Comparison of ENCODE assay signal across 10 mouse cellular contexts in genomic region chr4:118272871-118273270, GRCm38 (mm10). TPM values are rescaled to one million over a fixed set of nuclear protein-coding genes. Genes with fewer than 3 reads are reported as not detected.
DNase-seq lines count a peak whose midpoint lies in the region; ATAC-seq lines count a peak whose summit lies in the region.
"Had no signal": no experiment of that assay in that cellular context is flagged by ENCODE, and none has a peak within 500 bp of the region (broad histone marks: within the 10 kb centered on the region; RNA-seq: fewer than 3 reads in every experiment).

No protein-coding gene starts in this region.

- no peak overlapping the region for H3K4me2 ChIP-seq in heart, embryonic 11.5 days
- H3K4me2 ChIP-seq in liver, embryonic 12.5 days: no peak overlapping the region
- no peak overlapping the region for H3K4me2 ChIP-seq in liver, embryonic 11.5 days
- H3K4me2 ChIP-seq in embryonic facial prominence, embryonic 12.5 days (replicated peaks): no peak overlapping the region
- H3K4me2 ChIP-seq in liver, embryonic 16.5 days (ENCODE audit: low read depth, low read length): no peak overlapping the region

- no peaks in the 10 kb centered on the region for H3K9me3 ChIP-seq in heart, embryonic 10.5 days
- no peaks in the 10 kb centered on the region for H3K9me3 ChIP-seq in heart, embryonic 11.5 days (replicated peaks; ENCODE audit: control insufficient read depth, low read length)
- H3K9me3 ChIP-seq in liver, embryonic 12.5 days (replicated peaks): no peaks in the 10 kb centered on the region
- no peaks in the 10 kb centered on the region; the same call in 1 of the 2 replicates for H3K9me3 ChIP-seq in liver, embryonic 11.5 days (ENCODE audit: control insufficient read depth, low read length)
- no peaks in the 10 kb centered on the region for H3K9me3 ChIP-seq in embryonic facial prominence, embryonic 12.5 days
- no peaks in the 10 kb centered on the region; the same call in 1 of the 2 replicates for H3K9me3 ChIP-seq in liver, embryonic 16.5 days (replicated peaks; ENCODE audit: control insufficient read depth, low read length)

- ATAC-seq in heart, embryonic 11.5 days (replicated peaks; ENCODE audit: insufficient number of reproducible peaks, low FRiP score, low TSS enrichment): no peak
- no peak for ATAC-seq in liver, embryonic 12.5 days
- no peak for ATAC-seq in liver, embryonic 11.5 days (replicated peaks; ENCODE audit: low FRiP score)
- ATAC-seq in embryonic facial prominence, embryonic 12.5 days (ENCODE audit: insufficient number of reproducible peaks, insufficient read depth, low FRiP score, low TSS enrichment): no peak
- no peak for ATAC-seq in liver, embryonic 16.5 days (ENCODE audit: low read depth)
- no peak for ATAC-seq in erythroblast, adult 5-6 weeks (replicated peaks; ENCODE audit: low FRiP score, poor library complexity, severe bottlenecking)
- ATAC-seq: Patski had no signal

- H3K4me1 ChIP-seq in heart, embryonic 10.5 days: peaks cover 91% of the 10 kb centered on the region
- peaks cover 52% of the 10 kb centered on the region for H3K4me1 ChIP-seq in heart, embryonic 11.5 days (ENCODE audit: control insufficient read depth, insufficient read depth, low read length)
- H3K4me1 ChIP-seq in liver, embryonic 12.5 days: peaks cover 47% of the 10 kb centered on the region
- H3K4me1 ChIP-seq in liver, embryonic 11.5 days (replicated peaks; ENCODE audit: control insufficient read depth, insufficient read depth, low read length): peaks cover 43% of the 10 kb centered on the region
- peaks cover 58% of the 10 kb centered on the region for H3K4me1 ChIP-seq in embryonic facial prominence, embryonic 12.5 days
- peaks cover 27% of the 10 kb centered on the region for H3K4me1 ChIP-seq in liver, embryonic 16.5 days (ENCODE audit: control insufficient read depth, low read depth, low read length)

- no peak overlapping the region for H3K4me3 ChIP-seq in heart, embryonic 10.5 days
- H3K4me3 ChIP-seq in heart, embryonic 11.5 days (ENCODE audit: low read depth, low read length): no peak overlapping the region
- no peak overlapping the region for H3K4me3 ChIP-seq in liver, embryonic 12.5 days
- H3K4me3 ChIP-seq in liver, embryonic 11.5 days (ENCODE audit: low read depth, low read length): no peak overlapping the region
- no peak overlapping the region for H3K4me3 ChIP-seq in embryonic facial prominence, embryonic 12.5 days
- no peak overlapping the region for H3K4me3 ChIP-seq in liver, embryonic 16.5 days (ENCODE audit: low read depth, low read length)

- no peak for DNase-seq in heart, embryonic 10.5 days (ENCODE audit: low spot score)
- DNase-seq in liver, embryonic 11.5 days (ENCODE audit: low spot score): no peak
- no peak for DNase-seq in layer of hippocampus, adult 11-12 months (ENCODE audit: low spot score)
- DNase-seq: right cerebral cortex, adult 18-20 months had no signal

- H3K27me3 ChIP-seq in heart, embryonic 10.5 days (ENCODE audit: insufficient read depth, poor library complexity, severe bottlenecking): no peaks in the 10 kb centered on the region
- no peaks in the 10 kb centered on the region for H3K27me3 ChIP-seq in heart, embryonic 11.5 days (ENCODE audit: control insufficient read depth, insufficient read depth, low read length)
- H3K27me3 ChIP-seq in liver, embryonic 12.5 days (replicated peaks): no peaks in the 10 kb centered on the region
- H3K27me3 ChIP-seq in liver, embryonic 11.5 days (replicated peaks; ENCODE audit: control insufficient read depth, insufficient read depth, low read length): no peaks in the 10 kb centered on the region
- H3K27me3 ChIP-seq in embryonic facial prominence, embryonic 12.5 days: no peaks in the 10 kb centered on the region
- H3K27me3 ChIP-seq in liver, embryonic 16.5 days (ENCODE audit: control insufficient read depth, insufficient read depth, low read depth, low read length): no peaks in the 10 kb centered on the region
- H3K27me3 ChIP-seq: Patski had no signal

- peaks cover 78% of the 10 kb centered on the region for H3K36me3 ChIP-seq in heart, embryonic 10.5 days
- peaks cover 3% of the 10 kb centered on the region; the same call in 1 of the 2 replicates for H3K36me3 ChIP-seq in heart, embryonic 11.5 days (ENCODE audit: control insufficient read depth, insufficient read depth, low read length)
- peaks cover 28% of the 10 kb centered on the region for H3K36me3 ChIP-seq in liver, embryonic 12.5 days
- H3K36me3 ChIP-seq in liver, embryonic 11.5 days (ENCODE audit: control insufficient read depth, insufficient read depth, low read length): peaks cover 12% of the 10 kb centered on the region
- peaks cover 83% of the 10 kb centered on the region for H3K36me3 ChIP-seq in embryonic facial prominence, embryonic 12.5 days
- H3K36me3 ChIP-seq in liver, embryonic 16.5 days (ENCODE audit: control insufficient read depth, insufficient read depth): peaks cover 5% of the 10 kb centered on the region; the same call in 1 of the 2 replicates

- H3K27ac ChIP-seq in heart, embryonic 10.5 days: peak overlapping the region; percentile 62
- H3K27ac ChIP-seq in heart, embryonic 11.5 days (ENCODE audit: low read depth, low read length): no peak overlapping the region
- H3K27ac ChIP-seq in liver, embryonic 12.5 days: peak overlapping the region; percentile 53; the same call in 1 of the 2 replicates
- no peak overlapping the region for H3K27ac ChIP-seq in liver, embryonic 11.5 days (ENCODE audit: low read depth, low read length)
- H3K27ac ChIP-seq in embryonic facial prominence, embryonic 12.5 days: peak overlapping the region; percentile 80
- H3K27ac ChIP-seq in liver, embryonic 16.5 days (ENCODE audit: low read length): peak overlapping the region; percentile 57; the same call in 1 of the 2 replicates

- 94% methylated on average over 3 of the region's 3 CpGs for WGBS in heart, embryonic 10.5 days
- WGBS in heart, embryonic 11.5 days (ENCODE audit: insufficient replicate concordance): 77% methylated on average over 3 of the region's 3 CpGs
- 65% methylated on average over 3 of the region's 3 CpGs for WGBS in liver, embryonic 12.5 days (ENCODE audit: insufficient replicate concordance)
- WGBS in liver, embryonic 11.5 days: 73% methylated on average over 3 of the region's 3 CpGs
- 90% methylated on average over 3 of the region's 3 CpGs for WGBS in embryonic facial prominence, embryonic 12.5 days
- 45% methylated on average over 3 of the region's 3 CpGs for WGBS in liver, embryonic 16.5 days (ENCODE audit: insufficient replicate concordance)

- H3K9ac ChIP-seq in heart, embryonic 11.5 days (ENCODE audit: low read depth, low read length): no peak overlapping the region
- no peak overlapping the region for H3K9ac ChIP-seq in liver, embryonic 12.5 days
- no peak overlapping the region for H3K9ac ChIP-seq in liver, embryonic 11.5 days (ENCODE audit: low read depth, low read length)
- no peak overlapping the region for H3K9ac ChIP-seq in embryonic facial prominence, embryonic 12.5 days
- H3K9ac ChIP-seq in liver, embryonic 16.5 days (ENCODE audit: low read depth, low read length): no peak overlapping the region

RNA-seq across cellular contexts. Expression of gene Ptprf, which starts 18.3 kb away (rescaled TPM):
- 43.8 and 59.3 TPM in 2 replicates for polyA plus RNA-seq in heart, embryonic 10.5 days (2016; fragmentation: Nextera tagmentation; extraction: Ambion mirVana)
- 24.5 and 26.9 TPM in 2 replicates for polyA plus RNA-seq in heart, embryonic 11.5 days (2014; fragmentation: Nextera tagmentation; extraction: Ambion mirVana)
- polyA plus RNA-seq in liver, embryonic 12.5 days (2016; fragmentation: Nextera tagmentation; extraction: Ambion mirVana): 18.1 and 19.3 TPM in 2 replicates
- polyA plus RNA-seq in liver, embryonic 11.5 days (2014; fragmentation: Nextera tagmentation; extraction: Ambion mirVana): 29.1 and 29.2 TPM in 2 replicates
- polyA plus RNA-seq in embryonic facial prominence, embryonic 12.5 days (2016; fragmentation: Nextera tagmentation; extraction: Ambion mirVana): 90.7 and 98.6 TPM in 2 replicates
- polyA plus RNA-seq in liver, embryonic 16.5 days (2015; fragmentation: Nextera tagmentation; extraction: Ambion mirVana): 12.0 and 14.3 TPM in 2 replicates
- not detected in 2 replicates for total RNA-seq in erythroblast, adult 5-6 weeks (2015; ENCODE audit: low replicate concordance)
- not detected in 2 replicates for total RNA-seq in erythroblast, adult 5-6 weeks (2017; ENCODE audit: low replicate concordance)

Comparison
In these comparisons a context has a peak if more than half of its experiments do, and no peak if none do; other contexts are left out.
1. H3K27ac ChIP-seq: peak in heart, embryonic 10.5 days (single experiment), liver, embryonic 12.5 days (single experiment), embryonic facial prominence, embryonic 12.5 days (single experiment) and liver, embryonic 16.5 days (single experiment); none in heart, embryonic 11.5 days (single experiment) and liver, embryonic 11.5 days (single experiment).